Mouse (Mus musculus): ENCODE data around the gene Calm3.

Gene Calm3

GRCm38 (mm10) chr7:16891641-16892351, 32.1 kb downstream of the Calm3 start, which contains the start of gene Gng8:
Gene Gng8 (plus strand): TSS chr7:16891786.
- peak; percentile 73 to 81 for DNase-seq (ENCODE audit: low spot score in 2 of 2)

- DNase-seq (ENCODE audit: low spot score in 2 of 2): no peak
Measured at GRCm38 (mm10) chr7:16890944-16891343, 33.0 kb downstream of the Calm3 start.

GRCm38 (mm10) chr7:16890536-16890935, 33.4 kb downstream of the Calm3 start:
- no peak for DNase-seq (ENCODE audit: low spot score in 2 of 2)

- DNase-seq (ENCODE audit: low spot score in 2 of 2): no peak
Measured at GRCm38 (mm10) chr7:16885905-16886304, 38.0 kb downstream of the Calm3 start.

- DNase-seq (ENCODE audit: low spot score in 2 of 2): no peak
Measured at GRCm38 (mm10) chr7:16885271-16885776, 38.6 kb downstream of the Calm3 start.

- DNase-seq (ENCODE audit: low spot score in 2 of 2): no peak
Measured at GRCm38 (mm10) chr7:16884334-16884733, 39.6 kb downstream of the Calm3 start.

GRCm38 (mm10) chr7:16883162-16883561, 40.8 kb downstream of the Calm3 start:
- DNase-seq (ENCODE audit: low spot score in 2 of 2): no peak

- no peak for DNase-seq (ENCODE audit: low spot score in 2 of 2)
Measured at GRCm38 (mm10) chr7:16880615-16881014, 43.3 kb downstream of the Calm3 start.

GRCm38 (mm10) chr7:16879796-16880547, 43.9 kb downstream of the Calm3 start:
- no peak for DNase-seq (ENCODE audit: low spot score in 2 of 2)

- DNase-seq (ENCODE audit: low spot score in 2 of 2): no peak
Measured at GRCm38 (mm10) chr7:16877717-16878116, 46.2 kb downstream of the Calm3 start.

- DNase-seq (ENCODE audit: low spot score in 2 of 2): no peak
Measured at GRCm38 (mm10) chr7:16876608-16877007, 47.3 kb downstream of the Calm3 start.

- DNase-seq (ENCODE audit: low spot score in 2 of 2): no peak
Measured at GRCm38 (mm10) chr7:16876006-16876405, 47.9 kb downstream of the Calm3 start.

GRCm38 (mm10) chr7:16875326-16875725, 48.6 kb downstream of the Calm3 start:
- no peak for DNase-seq (ENCODE audit: low spot score in 2 of 2)

GRCm38 (mm10) chr7:16875310-16875325, 48.8 kb downstream of the Calm3 start, which contains the start of gene Dact3:
Gene Dact3 (plus strand): TSS chr7:16875317.
- DNase-seq (ENCODE audit: low spot score in 2 of 2): no peak

- peak; percentile 99 for DNase-seq (ENCODE audit: low spot score in 2 of 2)
Measured at GRCm38 (mm10) chr7:16874756-16875309, 49.1 kb downstream of the Calm3 start.

- DNase-seq (ENCODE audit: low spot score in 2 of 2): peak; percentile 79 to 84
Measured at GRCm38 (mm10) chr7:16874190-16874589, 49.7 kb downstream of the Calm3 start.

- no peak for DNase-seq (ENCODE audit: low spot score in 2 of 2)
Measured at GRCm38 (mm10) chr7:16873392-16873791, 50.5 kb downstream of the Calm3 start.

- no peak for DNase-seq (ENCODE audit: low spot score in 2 of 2)
Measured at GRCm38 (mm10) chr7:16872478-16872877, 51.4 kb downstream of the Calm3 start.

- DNase-seq (ENCODE audit: low spot score in 2 of 2): no peak
Measured at GRCm38 (mm10) chr7:16871600-16871999, 52.3 kb downstream of the Calm3 start.

- no peak for DNase-seq (ENCODE audit: low spot score in 2 of 2)
Measured at GRCm38 (mm10) chr7:16869497-16869896, 54.4 kb downstream of the Calm3 start.

GRCm38 (mm10) chr7:16867488-16867887, 56.4 kb downstream of the Calm3 start:
- no peak for DNase-seq (ENCODE audit: low spot score in 2 of 2)
